Mouse (Mus musculus): ENCODE measurements around the gene Ovol1. TPM values are rescaled to one million over a fixed set of nuclear protein-coding genes. Genes with fewer than 3 reads are reported as not detected.

Gene Ovol1
- total and polyA plus RNA-seq, 3 experiments, result not detected

- in situ Hi-C loops (cut with MboI; ENCODE audit: low pct_ligation_motif_present, low pct_unique_long_range_greater_than_20kb, low sequenced_read_pairs), result no loop called here
- Histone ChIP-seq H3K36me3 (replicated peaks in 1 of 2; ENCODE audit: control insufficient read depth in 1 of 2, insufficient read depth in 1 of 2, low read length in 1 of 2) (no peaks in the 10 kb centered on the region), H3K79me2 (replicated peaks; ENCODE audit: control insufficient read depth, extremely low read depth, insufficient read depth, poor library complexity, severe bottlenecking) (no peaks in the 10 kb centered on the region), H3K9ac (ENCODE audit: insufficient read depth, low read depth) (no peak overlapping the region), H3K4me2 (ENCODE audit: insufficient read depth, low read depth, poor library complexity, severe bottlenecking) (no peak overlapping the region), H3K4me1 (ENCODE audit: control insufficient read depth in 1 of 2, insufficient read depth in 2 of 2) (peaks cover 0 to 11% of the 10 kb centered on the region in 2 experiments; a peak in 2 of 4 replicates), H3K27ac (ENCODE audit: insufficient read depth, low read depth) (no peak overlapping the region), H3K27me3 (replicated peaks) (peaks cover 64% of the 10 kb centered on the region), H3K4me3 (replicated peaks in 1 of 3; ENCODE audit: low read depth in 2 of 3, low read length in 2 of 3, poor library complexity in 1 of 3) (no peak overlapping the region), H3K9me3 (replicated peaks; ENCODE audit: low read length) (no peaks in the 10 kb centered on the region)
- dilution Hi-C loops (cut with MboI; ENCODE audit: extremely low pct_ligation_motif_present, extremely low pct_unique_long_range_greater_than_20kb, low sequenced_read_pairs), result no loop called here
- TF ChIP-seq UBTF (IDR thresholded peaks at IDR 0.05; ENCODE audit: low read depth, low read length), result no peak
- TF ChIP-seq BHLHE40 (IDR thresholded peaks at IDR 0.05; ENCODE audit: low read depth, low read length), result no peak
- no peak for TF ChIP-seq HCFC1 (IDR thresholded peaks at IDR 0.05; ENCODE audit: low read depth, low read length)
- no peak for DNase-seq (ENCODE audit: extremely low read depth)
These were observed 6.6 kb downstream of the Ovol1 start for GRCm38 (mm10) chr19:5553802-5554201.

GRCm38 (mm10) chr19:5547471-5548056 lies 12.9 kb downstream of the Ovol1 start:
- Histone ChIP-seq H3K27me3 (replicated peaks) (peaks cover 19% of the 10 kb centered on the region), H3K27ac (ENCODE audit: insufficient read depth, low read depth) (no peak overlapping the region), H3K4me3 (replicated peaks in 1 of 3; ENCODE audit: low read depth in 2 of 3, low read length in 2 of 3, poor library complexity in 1 of 3) (no peak overlapping the region), H3K4me1 (ENCODE audit: control insufficient read depth in 1 of 2, insufficient read depth in 2 of 2) (peaks cover 0 to 33% of the 10 kb centered on the region in 2 experiments; a peak in 2 of 4 replicates), H3K9ac (ENCODE audit: insufficient read depth, low read depth) (no peak overlapping the region), H3K9me3 (replicated peaks; ENCODE audit: low read length) (no peaks in the 10 kb centered on the region), H3K36me3 (replicated peaks in 1 of 2; ENCODE audit: control insufficient read depth in 1 of 2, insufficient read depth in 1 of 2, low read length in 1 of 2) (no peaks in the 10 kb centered on the region), H3K79me2 (replicated peaks; ENCODE audit: control insufficient read depth, extremely low read depth, insufficient read depth, poor library complexity, severe bottlenecking) (no peaks in the 10 kb centered on the region), H3K4me2 (ENCODE audit: insufficient read depth, low read depth, poor library complexity, severe bottlenecking) (no peak overlapping the region)
- in situ Hi-C loops (cut with MboI; ENCODE audit: low pct_ligation_motif_present, low pct_unique_long_range_greater_than_20kb, low sequenced_read_pairs), result no loop called here
- dilution Hi-C loops (cut with MboI; ENCODE audit: extremely low pct_ligation_motif_present, extremely low pct_unique_long_range_greater_than_20kb, low sequenced_read_pairs), result no loop called here
- TF ChIP-seq SIN3A (IDR thresholded peaks at IDR 0.05; ENCODE audit: low read length) (no peak), PAX5 (IDR thresholded peaks at IDR 0.05; ENCODE audit: low read length) (no peak), KAT2A (IDR thresholded peaks at IDR 0.05; ENCODE audit: insufficient replicate concordance, low read length) (no peak), HCFC1 (IDR thresholded peaks at IDR 0.05; ENCODE audit: low read depth, low read length) (no peak), MEF2A (IDR thresholded peaks at IDR 0.05; ENCODE audit: borderline replicate concordance, low read depth, low read length) (no peak), RCOR1 (conservative IDR thresholded peaks at IDR 0.05; ENCODE audit: low read depth, low read length) (no peak), NELFE (IDR thresholded peaks at IDR 0.05; ENCODE audit: low read depth, low read length) (no peak), JUN (IDR thresholded peaks at IDR 0.05; ENCODE audit: insufficient read depth, low read depth, low read length) (no peak), JUND (conservative IDR thresholded peaks at IDR 0.05; ENCODE audit: low read depth, low read length) (no peak), NRF1 (IDR thresholded peaks at IDR 0.05; ENCODE audit: low read depth, low read length) (no peak), POLR2AphosphoS2 (IDR thresholded peaks at IDR 0.05; ENCODE audit: low read depth, low read length) (no peak), ELF1 (IDR thresholded peaks at IDR 0.05; ENCODE audit: low read depth, low read length) (no peak), GABPA (IDR thresholded peaks at IDR 0.05; ENCODE audit: insufficient replicate concordance, low read depth, low read length) (no peak), EP300 (IDR thresholded peaks at IDR 0.05; ENCODE audit: low read length) (no peak), ZNF384 (IDR thresholded peaks at IDR 0.05; ENCODE audit: low read depth, low read length) (no peak), USF1 (IDR thresholded peaks at IDR 0.05; ENCODE audit: low read depth, low read length) (no peak)
- no peak for DNase-seq (ENCODE audit: extremely low read depth)
